In genomic region chr2:119167866-119168256, GRCm38 (mm10) we compare ENCODE assay signal across 8 mouse cellular contexts. TPM values are rescaled to one million over a fixed set of nuclear protein-coding genes. Genes with fewer than 3 reads are reported as not detected.
A peak's percentile ranks its signal among the peaks of the same experiment; 100 is the strongest.
DNase-seq lines count a peak whose midpoint lies in the region; ATAC-seq and TF ChIP-seq lines count a peak whose summit lies in the region.

No protein-coding gene starts in this region.

- H3K27me3 ChIP-seq in erythroblast, embryonic 14.5 days (ENCODE audit: control insufficient read depth), result peaks cover 61% of the 10 kb centered on the region
- peaks cover 6% of the 10 kb centered on the region; the same call in 1 of the 2 replicates for H3K27me3 ChIP-seq in thymus, adult 2 months (ENCODE audit: control insufficient read depth, insufficient read depth, low read length)
- peaks cover 65% of the 10 kb centered on the region for H3K27me3 ChIP-seq in liver, embryonic 15.5 days

- H3K27ac ChIP-seq in thymus, adult 2 months (ENCODE audit: control insufficient read depth, insufficient read depth, low read length), result no peak overlapping the region
- peak overlapping the region; percentile 55; the same call in 1 of the 2 replicates for H3K27ac ChIP-seq in liver, embryonic 15.5 days (replicated peaks)

- H3K4me2 ChIP-seq in liver, embryonic 15.5 days, result peak overlapping the region; percentile 80

- intact Hi-C loops in left cerebral cortex, postnatal 10 days (cut with DNase I), result no loop called here

- peak overlapping the region; percentile 52 for H3K9ac ChIP-seq in liver, embryonic 15.5 days

- peaks cover 6% of the 10 kb centered on the region for H3K9me3 ChIP-seq in erythroblast, embryonic 14.5 days (ENCODE audit: control insufficient read depth, low read length)
- H3K9me3 ChIP-seq in liver, embryonic 15.5 days (replicated peaks), result no peaks in the 10 kb centered on the region

- 13% methylated on average over 26 of the region's 26 CpGs for WGBS in thymus, adult 2 months
- WGBS in liver, embryonic 15.5 days (ENCODE audit: insufficient replicate concordance), result 3% methylated on average over 26 of the region's 26 CpGs

- H3K4me1 ChIP-seq in erythroblast, embryonic 14.5 days (ENCODE audit: control insufficient read depth), result peaks cover 35% of the 10 kb centered on the region
- H3K4me1 ChIP-seq in thymus, adult 2 months (replicated peaks; ENCODE audit: control insufficient read depth, insufficient read depth, low read length), result peaks cover 11% of the 10 kb centered on the region
- H3K4me1 ChIP-seq in liver, embryonic 15.5 days (replicated peaks), result peaks cover 36% of the 10 kb centered on the region

- DNase-seq in thymus, adult 2 months, result no peak
- DNase-seq in thymus, postnatal 4 days, result no peak
- DNase-seq in ovary, postnatal 36 days (ENCODE audit: low spot score), result no peak
- DNase-seq in left cerebral cortex, adult 8-10 months (ENCODE audit: low spot score in 2 of 2), result no peak
- no peak for DNase-seq in left cerebral cortex, postnatal 10 days (ENCODE audit: extremely low spot score in 1 of 2, low spot score in 2 of 2)

- peaks cover 6% of the 10 kb centered on the region for H3K36me3 ChIP-seq in erythroblast, embryonic 14.5 days (ENCODE audit: control insufficient read depth)
- no peaks in the 10 kb centered on the region for H3K36me3 ChIP-seq in thymus, adult 2 months (ENCODE audit: control insufficient read depth, insufficient read depth, low read length)
- 0 out of 2 replicates have a peak, but pooled peaks cover 9% of the 10 kb centered on the region for H3K36me3 ChIP-seq in liver, embryonic 15.5 days (replicated peaks)

- no peak for TF ChIP-seq CTCF in thymus, adult 2 months (IDR thresholded peaks at IDR 0.05; ENCODE audit: borderline replicate concordance, control insufficient read depth, extremely low read depth, insufficient read depth, low read length, poor library complexity)

- H3K4me3 ChIP-seq in erythroblast, embryonic 14.5 days (replicated peaks), result peak overlapping the region; percentile 67
- H3K4me3 ChIP-seq in thymus, adult 2 months (ENCODE audit: control insufficient read depth, insufficient read depth, low read length), result peak overlapping the region; percentile 22
- H3K4me3 ChIP-seq in liver, embryonic 15.5 days (replicated peaks), result peak overlapping the region; percentile 60

- no peak for ATAC-seq in erythroblast, adult 5-6 weeks (replicated peaks; ENCODE audit: low FRiP score, poor library complexity, severe bottlenecking)
- no peak for ATAC-seq in liver, embryonic 15.5 days (ENCODE audit: insufficient read depth)

- TF ChIP-seq POLR2A in thymus, adult 2 months (IDR thresholded peaks at IDR 0.05; ENCODE audit: control insufficient read depth, extremely low read depth, insufficient read depth, low read length, poor library complexity), result no peak

RNA-seq across cellular contexts. Expression of gene Gchfr, which starts 0.3 kb away (rescaled TPM):
- 0.20 and 0.22 TPM in 2 replicates for polyA plus RNA-seq in erythroblast, embryonic 14.5 days (2012)
- total RNA-seq in erythroblast, adult 5-6 weeks (2015; ENCODE audit: low replicate concordance), result not detected in 2 replicates
- total RNA-seq in erythroblast, adult 5-6 weeks (2017; ENCODE audit: low replicate concordance), result 1.5 TPM in 1 of 2 replicates, not detected in the other
- 12.5 and 16.3 TPM in 2 replicates for polyA plus RNA-seq in thymus, adult 2 months (2012; rRNA removed)
- polyA plus RNA-seq in liver, embryonic 15.5 days (2015; fragmentation: Nextera tagmentation; extraction: Ambion mirVana), result 81.3 and 102 TPM in 2 replicates
- total RNA-seq in left cerebral cortex, adult 8-10 months (2022), result not detected
- under 1 TPM in 1 of 2 experiments, not detected in 1; 0.59 TPM for total RNA-seq in left cerebral cortex, postnatal 10 days (2021)

RNA-seq across cellular contexts. Expression of gene Gm14137, which starts 6.4 kb away (rescaled TPM):
- not detected in 2 replicates for polyA plus RNA-seq in erythroblast, embryonic 14.5 days (2012)
- total RNA-seq in erythroblast, adult 5-6 weeks (2015; ENCODE audit: low replicate concordance), result not detected in 2 replicates
- not detected in 2 replicates for total RNA-seq in erythroblast, adult 5-6 weeks (2017; ENCODE audit: low replicate concordance)
- polyA plus RNA-seq in thymus, adult 2 months (2012; rRNA removed), result 0.70 and 1.1 TPM in 2 replicates
- 0.10 TPM in 2 replicates for polyA plus RNA-seq in liver, embryonic 15.5 days (2015; fragmentation: Nextera tagmentation; extraction: Ambion mirVana)
- total RNA-seq in left cerebral cortex, adult 8-10 months (2022), result under 1 TPM in 1 of 4 experiments, not detected in 3; 0.16 TPM
- not detected for total RNA-seq in left cerebral cortex, postnatal 10 days (2021)

RNA-seq across cellular contexts. Expression of gene Rmdn3, which starts 11.0 kb away (rescaled TPM):
- 4.4 and 6.3 TPM in 2 replicates for polyA plus RNA-seq in erythroblast, embryonic 14.5 days (2012)
- 17.8 and 21.7 TPM in 2 replicates for total RNA-seq in erythroblast, adult 5-6 weeks (2015; ENCODE audit: low replicate concordance)
- 27.9 and 33.2 TPM in 2 replicates for total RNA-seq in erythroblast, adult 5-6 weeks (2017; ENCODE audit: low replicate concordance)
- polyA plus RNA-seq in thymus, adult 2 months (2012; rRNA removed), result 19.3 and 21.6 TPM in 2 replicates
- 45.0 and 50.7 TPM in 2 replicates for polyA plus RNA-seq in liver, embryonic 15.5 days (2015; fragmentation: Nextera tagmentation; extraction: Ambion mirVana)
- total RNA-seq in left cerebral cortex, adult 8-10 months (2022), result 10 to 100 TPM; 39.4 to 58.8 (median 48.2) TPM
- total RNA-seq in left cerebral cortex, postnatal 10 days (2021), result 10 to 100 TPM; 43.2 to 48.4 TPM

RNA-seq across cellular contexts. Expression of gene Zfyve19, which starts 40.6 kb away (rescaled TPM):
- 1.1 and 1.9 TPM in 2 replicates for polyA plus RNA-seq in erythroblast, embryonic 14.5 days (2012)
- 0.58 and 4.2 TPM in 2 replicates for total RNA-seq in erythroblast, adult 5-6 weeks (2015; ENCODE audit: low replicate concordance)
- 11.3 and 12.6 TPM in 2 replicates for total RNA-seq in erythroblast, adult 5-6 weeks (2017; ENCODE audit: low replicate concordance)
- polyA plus RNA-seq in thymus, adult 2 months (2012; rRNA removed), result 56.2 and 60.9 TPM in 2 replicates
- 19.0 and 21.6 TPM in 2 replicates for polyA plus RNA-seq in liver, embryonic 15.5 days (2015; fragmentation: Nextera tagmentation; extraction: Ambion mirVana)
- 10 to 100 TPM; 29.3 to 44.8 (median 35.4) TPM for total RNA-seq in left cerebral cortex, adult 8-10 months (2022)
- 10 to 100 TPM; 36.0 to 36.4 TPM for total RNA-seq in left cerebral cortex, postnatal 10 days (2021)

RNA-seq across cellular contexts. Expression of gene Dnajc17, which starts 40.7 kb away (rescaled TPM):
- 3.9 and 5.5 TPM in 2 replicates for polyA plus RNA-seq in erythroblast, embryonic 14.5 days (2012)
- 3.8 and 22.3 TPM in 2 replicates for total RNA-seq in erythroblast, adult 5-6 weeks (2015; ENCODE audit: low replicate concordance)
- total RNA-seq in erythroblast, adult 5-6 weeks (2017; ENCODE audit: low replicate concordance), result 4.5 and 12.4 TPM in 2 replicates
- 6.4 and 7.1 TPM in 2 replicates for polyA plus RNA-seq in thymus, adult 2 months (2012; rRNA removed)
- polyA plus RNA-seq in liver, embryonic 15.5 days (2015; fragmentation: Nextera tagmentation; extraction: Ambion mirVana), result 7.0 and 7.1 TPM in 2 replicates
- 10 to 100 TPM; 15.9 to 21.6 (median 19.1) TPM for total RNA-seq in left cerebral cortex, adult 8-10 months (2022)
- total RNA-seq in left cerebral cortex, postnatal 10 days (2021), result 10 to 100 TPM; 18.0 to 19.1 TPM
